ENCODE assay signal across 8 mouse cellular contexts in genomic region chr2:22721522-22722470, GRCm38 (mm10). TPM values are rescaled to one million over a fixed set of nuclear protein-coding genes. Genes with fewer than 3 reads are reported as not detected.
DNase-seq lines count a peak whose midpoint lies in the region; ATAC-seq lines count a peak whose summit lies in the region.

No protein-coding gene starts in this region.

- ATAC-seq in inflammation-experienced regulatory T-cells, adult 6 months: peak; percentile 99
- ATAC-seq in midbrain, embryonic 12.5 days (ENCODE audit: low FRiP score, low read depth): peak; percentile 95

- H3K9me3 ChIP-seq in midbrain, embryonic 12.5 days: no peaks in the 10 kb centered on the region

- H3K4me2 ChIP-seq in midbrain, embryonic 12.5 days (replicated peaks): no peak overlapping the region

- no peaks in the 10 kb centered on the region for H3K36me3 ChIP-seq in midbrain, embryonic 12.5 days

- H3K4me3 ChIP-seq in midbrain, embryonic 12.5 days: no peak overlapping the region

- H3K27ac ChIP-seq in midbrain, embryonic 12.5 days (replicated peaks): no peak overlapping the region

- H3K4me1 ChIP-seq in midbrain, embryonic 12.5 days: no peaks in the 10 kb centered on the region

- H3K9ac ChIP-seq in midbrain, embryonic 12.5 days (replicated peaks): no peak overlapping the region

- H3K27me3 ChIP-seq in midbrain, embryonic 12.5 days: no peaks in the 10 kb centered on the region

- DNase-seq in 3T3-L1 (ENCODE audit: low read depth, low spot score) (peak; percentile 91), ZHBTc4 (ENCODE audit: low read depth, low spot score) (peak; percentile 82)
- peak; percentile 87 for DNase-seq in embryo, embryonic 10 days (ENCODE audit: low spot score)
- DNase-seq in gastrocnemius, postnatal 10 days: peak; percentile 20
- DNase-seq in left cerebral cortex, adult 9 months (ENCODE audit: low spot score in 2 of 2): peak; percentile 67 to 88
- peak; percentile 48 to 67 for DNase-seq in spleen, postnatal 4 days (ENCODE audit: low spot score in 2 of 2)

- WGBS in midbrain, embryonic 12.5 days: 26% methylated on average over 8 of the region's 8 CpGs

RNA-seq across cellular contexts. Expression of gene Apbb1ip, which starts 52.1 kb away (rescaled TPM):
- 1 to 10 TPM; 2.6 to 4.0 TPM for total RNA-seq in gastrocnemius, postnatal 10 days (2021)
- polyA plus RNA-seq in inflammation-experienced regulatory T-cells, adult 6 months (2017; shearing (Covaris generic)): 100 to 1,000 TPM in 1 of 3 experiments, 10 to 100 TPM in 2; 72.1 to 121 (median 83.8) TPM
- polyA plus RNA-seq in midbrain, embryonic 12.5 days (2016; fragmentation: Nextera tagmentation; extraction: Ambion mirVana): 0.54 and 1.0 TPM in 2 replicates

Comparison
In these comparisons a context has a peak if more than half of its experiments do, and no peak if none do; other contexts are left out.
1. DNase-seq: peak in every context shown above with its lines; median percentile 91 in 3T3-L1; 87 in embryo, embryonic 10 days; 82 in ZHBTc4; 78 in left cerebral cortex, adult 9 months; 58 in spleen, postnatal 4 days; 20 in gastrocnemius, postnatal 10 days.
2. RNA of gene Apbb1ip, which starts 52.1 kb away (polyA plus RNA-seq): 72.1 to 121 TPM in inflammation-experienced regulatory T-cells, adult 6 months; 0.54 to 1.0 TPM in midbrain, embryonic 12.5 days; every median in the first group is over 10 times any median in the second.